Mouse (Mus musculus) liver, embryonic 12.5 days (tissue): ENCODE measurements around the gene Hoxc4. TPM values are rescaled to one million over a fixed set of nuclear protein-coding genes. Genes with fewer than 3 reads are reported as not detected.

Source experiments
- ATAC-seq: fragments of 200-750 bp; cut with Nextera tagmentation; 2 replicates; pipeline ENCODE4 v1.8.0; 2017; ENCODE audit warnings: moderate number of reproducible peaks, mild to moderate bottlenecking, moderate library complexity
- H3K27ac ChIP-seq: fragments of 300-500 bp; sonication (generic); 2 replicates; pipeline ENCODE4 v1.5.1; 2016; ENCODE audit warnings: mild to moderate bottlenecking
- H3K27me3 ChIP-seq: fragments of 300-500 bp; sonication (generic); replicated peaks from 2 replicates; pipeline ENCODE4 v1.6.1; 2016; ENCODE audit warnings: mild to moderate bottlenecking, moderate library complexity
- H3K36me3 ChIP-seq: fragments of 300-500 bp; sonication (generic); 2 replicates; pipeline ENCODE4 v1.6.1; 2016; ENCODE audit warnings: mild to moderate bottlenecking, moderate library complexity
- H3K4me1 ChIP-seq: fragments of 300-500 bp; sonication (generic); 2 replicates; pipeline ENCODE4 v1.6.1; 2016
- H3K4me2 ChIP-seq: fragments of 300-500 bp; sonication (generic); 2 replicates; pipeline ENCODE4 v1.6.1; 2016; ENCODE audit warnings: mild to moderate bottlenecking, moderate library complexity
- H3K4me3 ChIP-seq: fragments of 300-500 bp; sonication (generic); 2 replicates; pipeline ENCODE4 v1.5.1; 2016; ENCODE audit warnings: mild to moderate bottlenecking, moderate library complexity
- H3K9ac ChIP-seq: fragments of 300-500 bp; sonication (generic); 2 replicates; pipeline ENCODE4 v1.6.1; 2016; ENCODE audit warnings: mild to moderate bottlenecking, moderate library complexity
- H3K9me3 ChIP-seq: fragments of 300-500 bp; sonication (generic); replicated peaks from 2 replicates; pipeline ENCODE4 v1.6.1; 2016; ENCODE audit warnings: mild to moderate bottlenecking, moderate library complexity
- whole genome bisulfite sequencing: fragments of 180-500 bp; shearing (Covaris S2); methylation state at CpG from one replicate; pipeline ENCODE4 v1.1.7; 2016; ENCODE audit not compliant: insufficient replicate concordance; 5-methylcytosine and 5-hydroxymethylcytosine counted together
- polyA plus RNA-seq: library from polyadenylated mRNA; unstranded; fragments of >200 nt; fragmentation: Nextera tagmentation; extraction: Ambion mirVana; gene quantifications from 2 replicates; pipeline ENCODE4 v1.2.1, GENCODE M21; 2016

Hoxc4 gene
- polyA plus RNA-seq, 1 experiment from 2014 or later: 1.3 TPM

DNA sequence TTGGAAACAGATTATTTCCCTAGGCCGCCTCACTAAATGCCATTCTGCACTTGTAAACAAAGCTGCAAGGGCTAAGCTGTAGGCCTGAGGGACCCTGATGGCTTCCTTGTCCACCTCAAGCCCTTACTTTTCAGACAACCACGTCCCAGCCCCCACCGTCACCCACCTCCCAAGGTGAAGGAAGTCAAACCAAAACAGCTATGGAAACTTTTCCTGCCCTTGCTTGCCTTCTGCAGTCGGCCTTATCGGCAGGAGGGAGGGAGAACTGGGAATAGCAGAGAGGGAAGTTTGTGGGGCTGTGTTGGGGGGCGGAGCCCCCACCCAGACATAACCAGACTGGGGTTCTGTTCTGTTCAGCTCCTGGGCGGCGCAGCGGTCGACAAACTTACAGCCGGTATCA lies 26.5 kb upstream of the Hoxc4 start:
- H3K4me3 ChIP-seq: no peak overlapping the region
- no peak overlapping the region for H3K27ac ChIP-seq
- 3% methylated on average over 11 of the region's 11 CpGs for WGBS
- no peak for ATAC-seq
- no peak overlapping the region for H3K9ac ChIP-seq
- 0 out of 2 replicates have a peak, but pooled peaks cover 4% of the 10 kb centered on the region for H3K4me1 ChIP-seq
- H3K36me3 ChIP-seq: no peaks in the 10 kb centered on the region
- H3K27me3 ChIP-seq: peaks cover 99% of the 10 kb centered on the region
- H3K4me2 ChIP-seq: no peak overlapping the region
- H3K9me3 ChIP-seq: no peaks in the 10 kb centered on the region

DNA sequence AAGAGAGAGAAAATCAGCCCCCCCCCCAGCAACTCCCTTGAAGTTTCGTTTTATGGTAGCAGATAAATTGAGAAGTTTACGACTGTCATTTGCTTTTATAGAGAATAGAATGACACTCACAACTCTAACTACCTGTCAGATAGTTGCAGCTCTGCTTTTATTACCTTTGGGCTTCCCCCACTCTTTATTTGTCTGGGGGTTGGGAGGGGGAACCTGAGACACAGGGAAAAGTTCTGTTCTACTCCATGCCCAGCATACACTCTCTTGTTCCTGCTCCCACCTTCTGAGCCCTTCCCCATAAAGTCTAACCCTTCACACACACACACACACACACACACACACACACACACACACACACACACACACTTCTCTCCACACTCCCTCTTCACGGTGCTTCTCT lies 25.9 kb upstream of the Hoxc4 start:
- H3K9me3 ChIP-seq: no peaks in the 10 kb centered on the region
- H3K36me3 ChIP-seq: no peaks in the 10 kb centered on the region
- no peak overlapping the region for H3K27ac ChIP-seq
- no peak overlapping the region for H3K9ac ChIP-seq
- H3K4me1 ChIP-seq: 0 out of 2 replicates have a peak, but pooled peaks cover 4% of the 10 kb centered on the region
- no peak overlapping the region for H3K4me3 ChIP-seq
- H3K4me2 ChIP-seq: no peak overlapping the region
- peaks cover 99% of the 10 kb centered on the region for H3K27me3 ChIP-seq
- 4% methylated on average over 3 of the region's 3 CpGs for WGBS
- ATAC-seq: no peak

DNA sequence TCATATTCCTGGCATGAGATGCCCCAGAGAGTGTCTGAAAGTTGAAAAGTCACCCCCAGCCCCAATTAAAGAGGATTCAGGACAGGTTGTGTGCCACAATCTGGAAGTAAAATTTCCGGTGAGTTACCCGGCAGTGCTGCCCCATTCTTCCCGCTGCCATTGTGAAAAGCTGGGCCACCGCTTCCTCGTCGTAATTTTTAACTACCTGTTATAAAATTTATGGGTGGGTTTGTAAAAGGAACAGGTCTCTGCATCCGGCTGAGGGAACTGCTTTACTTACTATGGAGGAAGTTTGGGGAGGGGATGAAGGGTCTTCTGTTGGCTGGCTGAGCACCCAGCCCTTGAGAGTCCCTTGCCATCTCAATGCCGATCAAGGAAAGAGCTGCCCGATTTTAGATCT lies 22.2 kb upstream of the Hoxc4 start:
- peaks cover 17% of the 10 kb centered on the region; the same call in 1 of the 2 replicates for H3K4me1 ChIP-seq
- no peaks in the 10 kb centered on the region for H3K9me3 ChIP-seq
- 2% methylated on average over 9 of the region's 9 CpGs for WGBS
- peaks cover 99% of the 10 kb centered on the region for H3K27me3 ChIP-seq
- no peak overlapping the region for H3K27ac ChIP-seq
- no peaks in the 10 kb centered on the region for H3K36me3 ChIP-seq
- no peak overlapping the region for H3K4me3 ChIP-seq
- no peak overlapping the region for H3K4me2 ChIP-seq
- no peak overlapping the region for H3K9ac ChIP-seq
- no peak for ATAC-seq

DNA sequence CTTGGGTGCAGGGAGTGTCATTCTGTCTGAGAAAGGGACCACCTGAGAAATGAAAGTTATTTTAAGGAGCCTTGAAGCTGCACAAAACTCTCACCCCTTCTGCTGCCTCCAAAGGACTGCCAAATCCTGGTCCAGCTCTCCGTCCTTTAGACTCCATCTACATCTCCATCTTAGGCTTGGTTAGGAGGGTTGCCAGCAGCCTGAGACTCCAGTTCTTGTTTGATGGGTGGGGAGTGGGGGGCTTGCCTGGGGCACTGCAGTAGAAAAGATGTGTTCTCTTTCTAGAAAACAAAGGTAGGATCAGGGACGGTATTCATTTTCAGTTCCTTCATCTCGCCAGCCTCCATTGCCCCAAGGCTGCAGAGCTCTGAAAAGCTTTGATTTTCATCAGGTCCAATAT lies 21.3 kb upstream of the Hoxc4 start:
- Histone ChIP-seq H3K4me1 (peaks cover 17% of the 10 kb centered on the region; the same call in 1 of the 2 replicates), H3K9ac (no peak overlapping the region), H3K27ac (no peak overlapping the region), H3K36me3 (no peaks in the 10 kb centered on the region), H3K4me2 (no peak overlapping the region), H3K27me3 (peaks cover 99% of the 10 kb centered on the region), H3K4me3 (no peak overlapping the region), H3K9me3 (no peaks in the 10 kb centered on the region)
- WGBS: 3% methylated on average over 3 of the region's 3 CpGs
- ATAC-seq: no peak

DNA sequence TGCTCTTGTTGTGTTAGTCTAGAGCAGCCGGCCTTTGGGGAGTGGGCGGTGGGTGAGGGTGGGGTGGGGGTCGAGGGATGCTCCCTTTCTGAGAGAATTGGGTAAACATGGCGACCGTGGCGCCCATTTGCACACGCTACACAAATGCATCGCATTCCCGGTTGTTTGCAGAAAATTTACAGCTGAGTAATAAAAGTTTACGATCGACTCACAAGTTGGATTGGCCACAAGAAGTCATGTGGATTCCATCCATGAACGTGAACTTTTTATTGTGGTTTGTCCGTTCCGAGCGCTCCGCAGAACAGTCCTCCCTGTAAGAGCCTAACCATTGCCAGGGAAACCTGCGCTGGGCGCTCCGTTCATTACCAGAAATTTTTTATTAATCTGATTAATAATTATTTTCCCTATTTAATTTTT lies 20.8 kb upstream of the Hoxc4 start, which contains the start of gene Hoxc6:
Hoxc6 (plus strand) TSS at position 319 of the 417 bp plus-strand sequence.
- Histone ChIP-seq H3K27ac (no peak within 1 kb of the TSS), H3K9me3 (no peaks in the 10 kb centered on the region), H3K9ac (peak within 1 kb of the TSS; percentile 19; the same call in 1 of the 2 replicates), H3K4me2 (peak within 1 kb of the TSS; percentile 69), H3K27me3 (peaks cover 99% of the 10 kb centered on the region), H3K4me3 (peak within 1 kb of the TSS; percentile 48), H3K4me1 (peaks cover 17% of the 10 kb centered on the region; the same call in 1 of the 2 replicates), H3K36me3 (no peaks in the 10 kb centered on the region)
- no peak for ATAC-seq
- WGBS: 2% methylated on average over 19 of the region's 19 CpGs

DNA sequence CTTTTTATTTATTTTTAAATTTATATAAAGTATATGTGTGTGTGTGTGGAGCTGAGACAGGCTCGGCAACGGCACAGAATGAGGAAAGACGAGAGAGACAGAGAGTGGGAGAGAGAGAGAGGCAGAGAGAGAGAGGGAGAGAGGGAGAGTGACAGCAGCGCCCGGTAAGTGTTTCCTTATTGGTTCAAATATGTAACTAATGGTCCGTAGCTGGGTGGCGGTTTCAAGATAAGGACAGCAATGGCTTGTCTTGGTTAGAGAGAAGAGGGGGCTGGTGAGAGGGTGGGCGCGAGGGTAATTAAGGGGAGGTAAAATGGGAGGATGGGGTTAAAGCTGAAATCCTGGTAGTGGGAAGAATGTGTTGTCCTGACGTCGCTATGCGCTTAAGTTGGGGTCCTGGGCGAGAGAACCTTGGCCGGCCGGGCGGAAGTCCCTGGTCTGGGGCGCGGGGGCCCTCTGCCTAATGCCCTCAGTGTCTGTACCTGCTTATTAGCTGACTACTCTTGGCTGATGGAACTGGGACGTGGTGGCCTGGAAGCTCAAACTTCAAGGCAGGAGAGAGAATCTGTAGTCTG lies 20.0 kb upstream of the Hoxc4 start:
- no peak for ATAC-seq
- H3K36me3 ChIP-seq: no peaks in the 10 kb centered on the region
- peaks cover 100% of the 10 kb centered on the region for H3K27me3 ChIP-seq
- peak overlapping the region; percentile 48 for H3K4me3 ChIP-seq
- peak overlapping the region; percentile 69 for H3K4me2 ChIP-seq
- peak overlapping the region; percentile 19; the same call in 1 of the 2 replicates for H3K9ac ChIP-seq
- WGBS: 1% methylated on average over 19 of the region's 19 CpGs
- no peaks in the 10 kb centered on the region for H3K9me3 ChIP-seq
- H3K4me1 ChIP-seq: peaks cover 17% of the 10 kb centered on the region; the same call in 1 of the 2 replicates
- H3K27ac ChIP-seq: no peak overlapping the region

DNA sequence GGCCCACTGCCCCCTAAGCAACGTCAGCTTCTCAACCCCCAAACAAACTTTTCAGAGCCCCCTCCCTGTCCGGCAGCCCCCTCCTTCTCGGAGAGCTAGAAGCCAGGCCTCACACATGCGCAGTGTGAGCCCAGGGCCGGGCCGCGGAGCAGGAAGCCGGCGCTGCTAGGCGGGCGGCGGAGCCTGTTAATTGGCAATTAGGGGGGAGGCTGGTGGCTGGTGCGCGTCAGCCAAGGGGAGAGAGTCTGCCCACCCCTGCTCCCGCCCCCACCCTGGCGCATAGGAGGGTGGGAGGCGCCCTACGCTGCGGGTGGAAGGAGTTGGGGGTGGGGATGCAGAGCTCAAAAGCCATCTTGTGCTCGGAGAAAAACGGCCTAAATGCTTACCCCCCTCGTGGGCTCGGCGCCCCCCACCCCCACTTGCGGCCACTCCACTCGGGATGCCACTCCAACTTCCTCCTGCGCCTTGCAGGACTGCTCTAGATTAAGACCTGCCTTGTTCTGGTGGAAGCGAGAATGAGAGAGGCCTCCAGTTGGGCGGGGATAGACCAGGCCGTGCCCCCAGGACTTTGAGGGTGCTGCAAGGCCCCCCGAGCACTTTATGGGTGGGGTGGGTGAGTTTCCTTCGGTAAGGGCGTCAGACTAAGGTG lies 19.4 kb upstream of the Hoxc4 start:
- Histone ChIP-seq H3K9ac (peak overlapping the region; percentile 19; the same call in 1 of the 2 replicates), H3K4me1 (peaks cover 17% of the 10 kb centered on the region; the same call in 1 of the 2 replicates), H3K27me3 (peaks cover 100% of the 10 kb centered on the region), H3K27ac (no peak overlapping the region), H3K36me3 (no peaks in the 10 kb centered on the region), H3K4me3 (peak overlapping the region; percentile 48), H3K4me2 (peak overlapping the region; percentile 69), H3K9me3 (no peaks in the 10 kb centered on the region)
- 2% methylated on average over 33 of the region's 33 CpGs for WGBS
- ATAC-seq: peak; percentile 65

DNA sequence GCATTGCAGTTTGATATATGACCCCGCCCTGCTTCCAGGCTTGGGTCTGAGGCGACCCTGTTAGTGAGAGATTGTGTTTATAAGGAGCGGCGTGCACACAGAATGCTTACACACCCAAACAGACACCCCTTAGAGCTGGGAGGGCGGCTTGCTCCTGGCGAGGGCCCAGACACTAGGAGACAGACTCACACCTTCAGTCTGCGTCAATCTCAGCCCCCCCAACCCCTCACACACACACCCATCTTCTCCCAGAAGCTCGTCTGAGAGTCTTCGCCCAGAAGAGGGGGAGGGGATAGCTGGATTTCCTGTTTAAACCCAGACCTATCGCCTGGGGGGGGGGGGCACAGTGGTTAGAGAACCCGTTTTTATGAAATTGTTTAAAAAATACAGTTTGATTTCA lies 18.8 kb upstream of the Hoxc4 start:
- ATAC-seq: 0 out of 2 replicates have a peak, but pooled peaks have one; percentile 42
- peak overlapping the region; percentile 48; the same call in 1 of the 2 replicates for H3K4me3 ChIP-seq
- peak overlapping the region; percentile 69 for H3K4me2 ChIP-seq
- H3K9ac ChIP-seq: no peak overlapping the region
- 8% methylated on average over 10 of the region's 11 CpGs for WGBS
- no peak overlapping the region for H3K27ac ChIP-seq
- peaks cover 100% of the 10 kb centered on the region for H3K27me3 ChIP-seq
- no peaks in the 10 kb centered on the region for H3K36me3 ChIP-seq
- H3K4me1 ChIP-seq: peaks cover 17% of the 10 kb centered on the region; the same call in 1 of the 2 replicates
- no peaks in the 10 kb centered on the region for H3K9me3 ChIP-seq

DNA sequence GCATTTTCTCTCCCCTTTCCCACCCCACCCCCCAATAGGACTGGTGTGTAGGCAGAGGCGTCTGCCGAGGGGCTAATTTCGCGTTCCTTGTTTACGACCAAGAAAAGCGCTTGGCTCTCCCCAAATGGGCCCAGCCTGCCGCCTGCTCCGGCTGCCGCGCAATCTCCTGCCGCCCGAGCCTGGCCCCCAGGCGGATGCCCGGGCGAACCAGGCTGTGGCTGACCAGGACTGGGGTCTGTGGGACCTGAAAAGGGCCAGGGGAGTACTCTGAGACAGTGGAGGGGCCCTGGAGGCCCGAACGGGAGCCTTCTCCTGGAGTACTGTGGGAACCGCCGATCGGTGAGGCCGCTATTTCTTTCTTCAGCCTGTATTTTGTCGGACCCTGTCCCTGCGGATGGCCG lies 18.2 kb upstream of the Hoxc4 start:
- no peak overlapping the region for H3K9ac ChIP-seq
- H3K4me3 ChIP-seq: no peak overlapping the region; the same call in 1 of the 2 replicates
- WGBS: 8% methylated on average over 24 of the region's 24 CpGs

DNA sequence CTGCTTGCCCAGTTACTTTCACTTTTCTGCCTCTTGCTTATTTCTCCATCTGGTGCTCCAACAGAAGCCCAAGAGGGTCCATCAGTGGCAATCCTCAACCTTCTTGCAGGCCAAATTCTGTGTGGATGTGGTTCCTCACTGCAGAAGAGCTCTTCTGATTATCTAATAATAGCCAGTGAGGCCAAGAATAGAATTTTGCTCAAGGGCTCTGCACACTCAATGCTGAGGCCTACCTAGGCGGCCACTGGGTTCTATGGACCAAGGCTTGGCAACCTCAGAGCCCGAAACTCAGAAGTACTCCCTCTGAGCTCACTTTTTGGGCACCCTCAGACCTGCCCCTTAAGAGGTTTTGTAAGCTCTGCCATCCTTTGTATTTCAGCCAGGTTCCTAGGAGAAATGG lies 17.4 kb upstream of the Hoxc4 start:
- H3K4me3 ChIP-seq: no peak overlapping the region
- ATAC-seq: no peak
- H3K27ac ChIP-seq: no peak overlapping the region
- no peak overlapping the region for H3K4me2 ChIP-seq
- H3K27me3 ChIP-seq: peaks cover 100% of the 10 kb centered on the region
- no peaks in the 10 kb centered on the region for H3K9me3 ChIP-seq
- WGBS: 33% methylated on average over 2 of the region's 2 CpGs
- no peaks in the 10 kb centered on the region for H3K36me3 ChIP-seq
- peaks cover 17% of the 10 kb centered on the region; the same call in 1 of the 2 replicates for H3K4me1 ChIP-seq
- H3K9ac ChIP-seq: no peak overlapping the region

More for the DNA sequence above, 18.2 kb upstream of the Hoxc4 start:
- Histone ChIP-seq H3K27ac (no peak overlapping the region), H3K27me3 (peaks cover 100% of the 10 kb centered on the region), H3K9me3 (no peaks in the 10 kb centered on the region), H3K36me3 (no peaks in the 10 kb centered on the region), H3K4me1 (peaks cover 17% of the 10 kb centered on the region; the same call in 1 of the 2 replicates), H3K4me2 (peak overlapping the region; percentile 22; the same call in 1 of the 2 replicates)
- no peak for ATAC-seq

DNA sequence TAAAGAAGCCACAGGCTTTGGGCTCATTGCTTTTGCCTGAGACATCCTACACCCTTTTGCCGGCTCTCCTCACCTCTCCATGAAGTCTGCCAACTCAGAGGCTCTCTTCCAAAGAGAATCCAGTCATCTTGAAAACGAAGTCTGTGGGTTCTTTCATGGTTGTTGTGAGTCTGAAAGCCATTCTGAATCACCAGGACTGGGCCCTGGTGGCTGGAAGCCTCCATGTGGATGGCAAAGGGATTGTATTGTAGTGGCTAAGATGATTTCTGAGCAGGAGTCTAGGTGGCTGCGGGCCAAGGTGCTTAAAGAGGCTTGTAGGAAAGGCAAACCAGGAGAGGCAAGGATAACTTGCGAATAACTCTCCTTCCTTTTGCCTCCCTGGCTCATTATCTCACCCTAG lies 16.6 kb upstream of the Hoxc4 start:
- H3K27me3 ChIP-seq: peaks cover 100% of the 10 kb centered on the region
- no peak overlapping the region for H3K4me3 ChIP-seq
- H3K4me2 ChIP-seq: no peak overlapping the region
- peaks cover 17% of the 10 kb centered on the region; the same call in 1 of the 2 replicates for H3K4me1 ChIP-seq
- ATAC-seq: no peak
- no peak overlapping the region for H3K27ac ChIP-seq
- no peak overlapping the region for H3K9ac ChIP-seq
- H3K36me3 ChIP-seq: no peaks in the 10 kb centered on the region
- no peaks in the 10 kb centered on the region for H3K9me3 ChIP-seq
- 17% methylated on average over 4 of the region's 4 CpGs for WGBS

DNA sequence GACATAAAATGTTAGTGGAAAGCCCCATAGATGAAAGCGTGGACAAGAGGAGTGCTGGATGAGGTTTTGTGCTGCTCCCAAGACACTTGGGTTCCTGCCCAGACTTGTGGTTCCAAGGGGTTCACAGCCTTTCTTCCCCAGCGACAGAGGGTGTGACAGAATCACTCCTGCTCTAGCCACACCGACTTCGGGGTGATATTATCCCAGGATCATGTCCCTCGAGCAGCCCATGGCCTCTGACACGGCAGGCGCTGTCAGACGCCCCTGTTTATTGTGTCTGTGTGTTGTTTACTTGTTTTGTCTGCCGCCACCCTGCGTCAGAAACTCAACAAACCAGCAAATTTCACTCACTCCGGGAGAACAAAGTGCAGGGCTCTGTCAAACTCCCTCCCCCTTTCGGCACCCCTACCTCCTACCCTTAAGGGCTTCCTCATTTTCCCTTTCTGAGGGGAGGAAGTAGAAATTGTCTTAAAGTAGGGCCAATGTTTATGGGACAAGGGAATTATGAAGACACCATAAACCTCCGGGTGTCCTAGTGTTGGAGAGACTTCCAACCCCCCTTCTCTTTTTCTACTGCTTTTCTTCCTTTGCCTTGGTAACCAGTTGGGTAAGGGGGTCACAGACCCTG lies 15.8 kb upstream of the Hoxc4 start:
- H3K9ac ChIP-seq: no peak overlapping the region
- H3K27me3 ChIP-seq: peaks cover 100% of the 10 kb centered on the region
- H3K36me3 ChIP-seq: no peaks in the 10 kb centered on the region
- peaks cover 17% of the 10 kb centered on the region; the same call in 1 of the 2 replicates for H3K4me1 ChIP-seq
- no peak overlapping the region for H3K4me3 ChIP-seq
- H3K27ac ChIP-seq: no peak overlapping the region
- 9% methylated on average over 13 of the region's 13 CpGs for WGBS
- H3K9me3 ChIP-seq: no peaks in the 10 kb centered on the region
- H3K4me2 ChIP-seq: no peak overlapping the region
- no peak for ATAC-seq
